Mouse (Mus musculus): ENCODE data around the gene Kcnj1. TPM values are rescaled to one million over a fixed set of nuclear protein-coding genes. Genes with fewer than 3 reads are reported as not detected.

Gene Kcnj1
- polyA plus RNA-seq, 1 experiment from 2014 or later, result not detected

- H3K9me3 ChIP-seq (ENCODE audit: control insufficient read depth, low read length), result no peaks in the 10 kb centered on the region
- no peak overlapping the region for H3K4me2 ChIP-seq (ENCODE audit: low read depth, low read length)
- H3K36me3 ChIP-seq (ENCODE audit: control insufficient read depth, insufficient read depth, low read length), result no peaks in the 10 kb centered on the region
- no peak overlapping the region for H3K9ac ChIP-seq (ENCODE audit: low read depth, low read length)
- 0 out of 2 replicates have a peak, but pooled peaks cover 3% of the 10 kb centered on the region for H3K4me1 ChIP-seq (ENCODE audit: control insufficient read depth, insufficient read depth, low read length)
- no peak overlapping the region for H3K27ac ChIP-seq (replicated peaks; ENCODE audit: low read depth, low read length)
- peaks cover 35% of the 10 kb centered on the region for H3K27me3 ChIP-seq (replicated peaks; ENCODE audit: control insufficient read depth, insufficient read depth, low read length)
- no peak overlapping the region for H3K4me3 ChIP-seq (ENCODE audit: low read depth, low read length)
- DNase-seq (ENCODE audit: low spot score) (no peak), ATAC-seq (ENCODE audit: low read depth) (no peak)
- WGBS, result 48% methylated on average over 8 of the region's 8 CpGs
Observed at GRCm38 (mm10) chr9:32348096-32348495, 24.2 kb upstream of the Kcnj1 start.

- DNase-seq (ENCODE audit: low spot score) (no peak), ATAC-seq (ENCODE audit: low read depth) (no peak)
- Histone ChIP-seq H3K4me1 (ENCODE audit: control insufficient read depth, insufficient read depth, low read length) (no peaks in the 10 kb centered on the region), H3K36me3 (ENCODE audit: control insufficient read depth, insufficient read depth, low read length) (no peaks in the 10 kb centered on the region), H3K9me3 (ENCODE audit: control insufficient read depth, low read length) (no peaks in the 10 kb centered on the region), H3K27ac (replicated peaks; ENCODE audit: low read depth, low read length) (no peak overlapping the region), H3K4me3 (ENCODE audit: low read depth, low read length) (no peak overlapping the region), H3K9ac (ENCODE audit: low read depth, low read length) (no peak overlapping the region), H3K27me3 (replicated peaks; ENCODE audit: control insufficient read depth, insufficient read depth, low read length) (peaks cover 22% of the 10 kb centered on the region), H3K4me2 (ENCODE audit: low read depth, low read length) (no peak overlapping the region)
- 87% methylated on average over 10 of the region's 10 CpGs for WGBS
Observed at GRCm38 (mm10) chr9:32349344-32349743, 22.9 kb upstream of the Kcnj1 start.

DNA sequence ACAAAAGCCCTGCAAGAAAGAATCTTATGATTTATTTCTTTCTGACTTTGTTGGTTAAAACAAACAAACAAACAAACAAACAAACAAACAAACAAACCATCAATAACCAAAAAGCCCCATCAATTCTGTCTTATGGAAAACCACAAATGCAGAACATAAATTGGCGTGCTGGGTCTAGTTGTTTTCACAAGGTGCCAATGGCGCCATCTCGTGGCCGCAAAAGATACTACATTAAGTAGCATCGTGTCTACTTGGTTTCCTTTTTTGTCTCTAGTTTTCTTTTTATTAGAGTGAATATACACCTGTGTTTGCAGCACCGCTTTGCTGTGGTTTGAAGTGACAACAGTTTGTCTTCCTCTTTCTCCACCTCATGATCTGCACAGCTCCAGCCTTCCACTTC lies 22.0 kb upstream of the Kcnj1 start:
- H3K4me3 ChIP-seq (ENCODE audit: low read depth, low read length), result no peak overlapping the region
- ATAC-seq (ENCODE audit: low read depth), result no peak
- 5% methylated on average over 6 of the region's 6 CpGs for WGBS
- no peak overlapping the region for H3K27ac ChIP-seq (replicated peaks; ENCODE audit: low read depth, low read length)
- no peak overlapping the region for H3K9ac ChIP-seq (ENCODE audit: low read depth, low read length)
- no peaks in the 10 kb centered on the region for H3K4me1 ChIP-seq (ENCODE audit: control insufficient read depth, insufficient read depth, low read length)
- H3K9me3 ChIP-seq (ENCODE audit: control insufficient read depth, low read length), result no peaks in the 10 kb centered on the region
- peaks cover 12% of the 10 kb centered on the region for H3K27me3 ChIP-seq (replicated peaks; ENCODE audit: control insufficient read depth, insufficient read depth, low read length)
- H3K4me2 ChIP-seq (ENCODE audit: low read depth, low read length), result no peak overlapping the region
- peak; percentile 85 for DNase-seq (ENCODE audit: low spot score)
- H3K36me3 ChIP-seq (ENCODE audit: control insufficient read depth, insufficient read depth, low read length), result no peaks in the 10 kb centered on the region

- WGBS, result 93% methylated on average over 1 of the region's 1 CpGs
- DNase-seq (ENCODE audit: low spot score), result no peak
- H3K9ac ChIP-seq (ENCODE audit: low read depth, low read length), result no peak overlapping the region
Observed at GRCm38 (mm10) chr9:32360770-32361169, 11.5 kb upstream of the Kcnj1 start.

GRCm38 (mm10) chr9:32368812-32369211 lies 3.5 kb upstream of the Kcnj1 start:
- Histone ChIP-seq H3K36me3 (ENCODE audit: control insufficient read depth, insufficient read depth, low read length) (no peaks in the 10 kb centered on the region), H3K27ac (replicated peaks; ENCODE audit: low read depth, low read length) (no peak overlapping the region), H3K9me3 (ENCODE audit: control insufficient read depth, low read length) (0 out of 2 replicates have a peak, but pooled peaks cover 4% of the 10 kb centered on the region), H3K4me3 (ENCODE audit: low read depth, low read length) (no peak overlapping the region), H3K4me1 (ENCODE audit: control insufficient read depth, insufficient read depth, low read length) (no peaks in the 10 kb centered on the region), H3K4me2 (ENCODE audit: low read depth, low read length) (no peak overlapping the region), H3K27me3 (replicated peaks; ENCODE audit: control insufficient read depth, insufficient read depth, low read length) (no peaks in the 10 kb centered on the region), H3K9ac (ENCODE audit: low read depth, low read length) (no peak overlapping the region)
- 20% methylated on average over 2 of the region's 2 CpGs for WGBS
- DNase-seq (ENCODE audit: low spot score), result no peak
- ATAC-seq (ENCODE audit: low read depth), result peak; percentile 33; the same call in 1 of the 2 replicates

More at GRCm38 (mm10) chr9:32360770-32361169, 11.5 kb upstream of the Kcnj1 start:
- no peak for ATAC-seq (ENCODE audit: low read depth)
- Histone ChIP-seq H3K4me3 (ENCODE audit: low read depth, low read length) (no peak overlapping the region), H3K4me1 (ENCODE audit: control insufficient read depth, insufficient read depth, low read length) (no peaks in the 10 kb centered on the region), H3K4me2 (ENCODE audit: low read depth, low read length) (no peak overlapping the region), H3K9me3 (ENCODE audit: control insufficient read depth, low read length) (no peaks in the 10 kb centered on the region), H3K27me3 (replicated peaks; ENCODE audit: control insufficient read depth, insufficient read depth, low read length) (no peaks in the 10 kb centered on the region), H3K36me3 (ENCODE audit: control insufficient read depth, insufficient read depth, low read length) (no peaks in the 10 kb centered on the region), H3K27ac (replicated peaks; ENCODE audit: low read depth, low read length) (no peak overlapping the region)

GRCm38 (mm10) chr9:32369388-32369787 lies 2.9 kb upstream of the Kcnj1 start:
- peak; percentile 13 for DNase-seq (ENCODE audit: low spot score)
- Histone ChIP-seq H3K4me3 (ENCODE audit: low read depth, low read length) (no peak overlapping the region), H3K4me2 (ENCODE audit: low read depth, low read length) (no peak overlapping the region), H3K9ac (ENCODE audit: low read depth, low read length) (no peak overlapping the region), H3K9me3 (ENCODE audit: control insufficient read depth, low read length) (0 out of 2 replicates have a peak, but pooled peaks cover 4% of the 10 kb centered on the region), H3K36me3 (ENCODE audit: control insufficient read depth, insufficient read depth, low read length) (no peaks in the 10 kb centered on the region), H3K27ac (replicated peaks; ENCODE audit: low read depth, low read length) (no peak overlapping the region), H3K27me3 (replicated peaks; ENCODE audit: control insufficient read depth, insufficient read depth, low read length) (no peaks in the 10 kb centered on the region), H3K4me1 (ENCODE audit: control insufficient read depth, insufficient read depth, low read length) (no peaks in the 10 kb centered on the region)
- ATAC-seq (ENCODE audit: low read depth), result 0 out of 2 replicates have a peak, but pooled peaks have one; percentile 30
- WGBS, result 62% methylated on average over 6 of the region's 6 CpGs

- no peaks in the 10 kb centered on the region for H3K4me1 ChIP-seq (ENCODE audit: control insufficient read depth, insufficient read depth, low read length)
- no peaks in the 10 kb centered on the region for H3K27me3 ChIP-seq (replicated peaks; ENCODE audit: control insufficient read depth, insufficient read depth, low read length)
- no peaks in the 10 kb centered on the region for H3K9me3 ChIP-seq (ENCODE audit: control insufficient read depth, low read length)
- no peak overlapping the region for H3K4me3 ChIP-seq (ENCODE audit: low read depth, low read length)
- ATAC-seq (ENCODE audit: low read depth), result no peak
- H3K36me3 ChIP-seq (ENCODE audit: control insufficient read depth, insufficient read depth, low read length), result no peaks in the 10 kb centered on the region
- 84% methylated on average over 6 of the region's 6 CpGs for WGBS
- no peak overlapping the region for H3K4me2 ChIP-seq (ENCODE audit: low read depth, low read length)
- no peak for DNase-seq (ENCODE audit: low spot score)
- H3K27ac ChIP-seq (replicated peaks; ENCODE audit: low read depth, low read length), result no peak overlapping the region
- H3K9ac ChIP-seq (ENCODE audit: low read depth, low read length), result no peak overlapping the region
Observed at GRCm38 (mm10) chr9:32373656-32374055, 1.4 kb downstream of the Kcnj1 start.

- 81% methylated on average over 7 of the region's 7 CpGs for WGBS
- Histone ChIP-seq H3K36me3 (ENCODE audit: control insufficient read depth, insufficient read depth, low read length) (no peaks in the 10 kb centered on the region), H3K9ac (ENCODE audit: low read depth, low read length) (no peak overlapping the region), H3K27ac (replicated peaks; ENCODE audit: low read depth, low read length) (no peak overlapping the region), H3K4me1 (ENCODE audit: control insufficient read depth, insufficient read depth, low read length) (no peaks in the 10 kb centered on the region), H3K27me3 (replicated peaks; ENCODE audit: control insufficient read depth, insufficient read depth, low read length) (no peaks in the 10 kb centered on the region), H3K9me3 (ENCODE audit: control insufficient read depth, low read length) (no peaks in the 10 kb centered on the region), H3K4me2 (ENCODE audit: low read depth, low read length) (no peak overlapping the region), H3K4me3 (ENCODE audit: low read depth, low read length) (no peak overlapping the region)
- DNase-seq (ENCODE audit: low spot score), result no peak
- ATAC-seq (ENCODE audit: low read depth), result no peak
Observed at GRCm38 (mm10) chr9:32376031-32376430, 3.7 kb downstream of the Kcnj1 start.

DNA sequence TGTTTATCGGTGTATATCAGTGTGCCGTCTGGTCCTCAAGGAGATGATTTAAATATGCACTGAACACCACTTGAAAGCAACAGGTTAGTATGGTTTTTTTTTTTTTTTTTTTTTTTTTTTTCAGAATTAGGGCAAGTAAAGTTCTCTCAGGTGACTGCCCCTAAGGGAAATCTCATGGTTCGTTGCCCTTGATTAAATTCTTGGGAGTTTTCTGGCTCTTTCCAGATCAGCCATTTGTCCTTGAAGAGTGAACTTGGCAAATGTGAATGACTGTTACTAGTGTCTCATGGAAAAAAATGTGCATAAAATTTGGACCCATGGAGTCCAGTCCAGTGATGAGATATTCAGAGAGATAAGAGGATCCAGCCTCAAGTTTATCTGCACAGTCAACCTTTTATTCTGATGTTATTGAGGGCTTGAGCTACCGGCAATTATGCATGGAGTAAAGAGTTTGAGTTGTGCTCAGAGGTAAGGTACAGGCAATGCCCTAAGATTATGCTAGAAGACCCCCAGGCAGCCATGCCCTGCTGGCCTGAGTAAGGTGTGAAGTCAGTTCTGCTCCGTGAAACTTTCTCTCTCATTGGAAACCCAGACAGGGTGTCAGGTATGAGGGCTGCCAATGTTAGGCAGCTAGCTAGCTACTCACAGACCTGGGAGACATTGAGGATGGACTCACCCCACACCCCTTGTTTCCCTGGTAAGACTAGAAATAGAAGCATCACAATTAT lies 4.7 kb downstream of the Kcnj1 start:
- no peak overlapping the region for H3K4me3 ChIP-seq (ENCODE audit: low read depth, low read length)
- H3K9ac ChIP-seq (ENCODE audit: low read depth, low read length), result no peak overlapping the region
- H3K27ac ChIP-seq (replicated peaks; ENCODE audit: low read depth, low read length), result no peak overlapping the region
- no peaks in the 10 kb centered on the region for H3K9me3 ChIP-seq (ENCODE audit: control insufficient read depth, low read length)
- ATAC-seq (ENCODE audit: low read depth), result no peak
- H3K36me3 ChIP-seq (ENCODE audit: control insufficient read depth, insufficient read depth, low read length), result no peaks in the 10 kb centered on the region
- WGBS, result 74% methylated on average over 5 of the region's 5 CpGs
- DNase-seq (ENCODE audit: low spot score), result no peak
- no peaks in the 10 kb centered on the region for H3K27me3 ChIP-seq (replicated peaks; ENCODE audit: control insufficient read depth, insufficient read depth, low read length)
- no peak overlapping the region for H3K4me2 ChIP-seq (ENCODE audit: low read depth, low read length)
- no peaks in the 10 kb centered on the region for H3K4me1 ChIP-seq (ENCODE audit: control insufficient read depth, insufficient read depth, low read length)

Data from embryonic facial prominence, embryonic 14.5 days (tissue).